Mouse (Mus musculus) kidney, adult 2 months (tissue): ENCODE data around the gene Ifnb1.

Experiments
- CTCF ChIP-seq: fragments of 200-500 bp; conservative IDR thresholded peaks from 2 replicates; pipeline ENCODE4 v1.5.1; 2011; ENCODE audit warnings: low read depth, mild to moderate bottlenecking, control low read depth, low read length, moderate library complexity, mixed read lengths; ENCODE audit not compliant: insufficient read depth, insufficient read length
- POLR2A ChIP-seq: fragments of 200-500 bp; IDR thresholded peaks from one replicate; pipeline ENCODE4 v1.6.1; 2011; ENCODE audit warnings: low read depth, low read length, control low read depth

GRCm38 (mm10) chr4:88522674-88523073 lies at the start of gene Ifnb1:
- no peak for TF ChIP-seq CTCF
- no peak for TF ChIP-seq POLR2A
